Mouse (Mus musculus) lung, postnatal 0 days (tissue): Measurements from ENCODE around the gene Ly6g6c.

Source experiments
- CTCF ChIP-seq: IDR thresholded peaks from 2 replicates; pipeline ENCODE4 v1.5.1; 2016; ENCODE audit warnings: antibody characterized with exemption, mild to moderate bottlenecking
- EP300 ChIP-seq: IDR thresholded peaks from 2 replicates; pipeline ENCODE4 v1.6.1; 2016; ENCODE audit warnings: antibody characterized with exemption, mild to moderate bottlenecking, control low read depth

GRCm38 (mm10) chr17:35060071-35060470 lies 5.1 kb upstream of the Ly6g6c start:
- TF ChIP-seq CTCF = no peak
- TF ChIP-seq EP300 = no peak
